Mouse (Mus musculus): ENCODE results near the gene Ifrd2. TPM values are rescaled to one million over a fixed set of nuclear protein-coding genes. Genes with fewer than 3 reads are reported as not detected.
A peak's percentile ranks its signal among the peaks of the same experiment; 100 is the strongest.
"Not testable (repeated sequence)": the region's sequence is repeated elsewhere in the genome, so short reads cannot be mapped to it uniquely, and the experiment has no call there.

Ifrd2 gene
- polyA plus RNA-seq, 1 experiment from 2014 or later, result 43.6 TPM

DNA sequence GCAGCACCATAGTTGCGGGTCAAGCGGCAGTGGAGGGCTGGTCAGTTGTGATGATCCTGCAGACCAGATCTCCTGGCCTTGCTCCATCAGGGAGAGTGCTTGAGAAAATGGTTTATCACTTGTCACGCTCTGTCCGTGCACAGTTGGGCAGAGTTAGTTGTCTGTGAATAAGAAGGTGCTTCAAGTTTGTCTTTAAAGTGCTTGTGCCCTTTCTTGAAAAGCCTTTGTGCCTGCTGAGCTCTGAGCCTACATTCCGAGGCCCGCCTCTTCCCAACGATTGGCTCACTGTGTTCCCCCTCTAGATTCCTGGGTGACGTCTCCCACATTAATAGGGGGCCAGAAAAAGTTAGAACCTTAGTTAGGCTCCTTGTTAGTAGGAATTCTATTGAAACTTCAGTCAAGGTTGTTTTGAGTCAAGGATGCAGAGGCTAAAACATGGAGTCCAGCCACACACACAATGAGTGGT, 35.5 kb upstream of the Ifrd2 start:
- DNase-seq (ENCODE audit: low spot score), result no peak

- no peak for DNase-seq (ENCODE audit: low spot score)
These were observed 34.6 kb upstream of the Ifrd2 start for GRCm38 (mm10) chr9:107552690-107553393.

DNA sequence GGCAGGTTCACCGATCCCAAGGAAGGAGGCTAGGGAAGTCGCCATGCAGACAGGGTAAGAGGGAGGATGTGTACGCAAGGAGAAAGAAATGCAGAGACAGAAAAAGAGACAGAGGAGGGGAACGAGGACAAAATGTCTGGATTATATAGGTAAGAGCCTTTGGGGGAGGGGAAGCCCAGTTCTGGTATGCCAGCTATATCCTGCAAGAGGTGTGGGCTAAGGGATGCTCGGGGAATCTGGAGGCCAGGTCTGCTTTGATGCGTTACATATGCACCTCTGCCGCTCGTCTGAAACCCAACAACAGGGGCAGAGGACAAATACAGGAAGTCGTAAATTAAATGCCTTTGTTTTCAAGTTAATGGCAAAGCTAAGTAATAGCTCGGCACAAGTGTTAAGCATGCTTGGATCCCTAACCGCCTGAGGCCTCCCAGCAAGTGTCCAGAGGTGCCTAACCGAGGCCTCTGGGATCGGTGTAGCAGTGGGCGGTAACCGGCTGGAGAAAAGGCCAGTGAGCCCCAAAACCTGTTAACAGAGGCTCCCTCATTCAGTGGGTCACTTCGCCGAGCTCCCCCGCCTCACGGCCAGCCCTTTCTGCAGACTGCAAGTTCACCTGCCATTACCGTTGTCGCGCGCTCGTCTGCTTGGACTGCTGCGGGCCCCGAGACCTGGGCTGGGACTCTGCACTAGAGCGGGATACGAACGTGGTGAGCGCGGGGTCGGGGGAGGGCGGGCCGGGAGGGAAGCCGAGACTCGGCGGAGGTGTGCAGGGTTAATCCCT, 33.7 kb upstream of the Ifrd2 start:
- peak; percentile 44 for DNase-seq (ENCODE audit: low spot score)

DNA sequence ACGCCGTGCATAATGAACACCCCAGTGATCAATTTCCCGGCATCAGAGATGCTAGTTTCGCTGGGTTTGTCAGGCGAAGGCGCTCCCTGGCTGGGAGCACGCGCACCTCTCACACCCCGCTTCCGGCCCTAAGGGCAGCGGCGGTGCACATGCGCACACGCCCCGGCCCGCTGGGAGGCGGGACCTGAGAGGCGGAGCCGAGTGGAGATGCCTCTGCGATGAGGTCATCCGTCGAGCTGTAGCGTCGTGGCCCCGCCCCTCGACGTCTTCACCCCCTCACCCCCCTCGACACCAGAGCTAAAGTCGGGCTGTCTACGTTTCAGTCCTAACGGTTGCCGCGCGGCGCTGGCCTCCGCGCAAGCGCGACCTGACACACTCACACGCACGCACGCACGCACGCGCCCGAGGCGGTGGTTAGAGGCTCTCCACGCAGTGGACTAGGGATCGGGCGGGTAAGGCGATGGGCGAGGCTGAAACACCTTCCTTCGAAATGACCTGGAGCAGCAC, 33.1 kb upstream of the Ifrd2 start:
- DNase-seq (ENCODE audit: low spot score), result peak; percentile 99

DNA sequence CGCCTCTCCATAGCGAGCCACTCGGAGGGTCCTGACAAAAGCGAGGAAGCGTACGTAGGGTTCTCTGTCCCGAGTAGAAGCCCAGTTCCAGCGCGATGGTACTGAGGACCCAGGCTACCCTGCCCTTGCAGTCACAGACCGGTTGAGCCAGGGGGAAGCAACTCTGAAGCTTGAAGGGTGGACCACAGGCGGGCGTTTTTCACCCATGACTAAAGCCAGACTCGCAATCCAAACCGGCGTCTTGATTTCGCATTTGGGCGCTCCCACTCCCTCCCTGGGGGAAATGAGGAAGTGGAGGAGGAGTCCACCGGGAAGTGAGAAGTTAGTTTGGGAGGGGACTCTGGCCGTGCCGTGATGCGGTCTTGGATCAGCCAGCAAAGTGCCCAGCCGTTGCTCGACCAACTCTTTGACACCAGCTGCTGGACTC, 32.4 kb upstream of the Ifrd2 start:
- no peak for DNase-seq (ENCODE audit: low spot score)

DNA sequence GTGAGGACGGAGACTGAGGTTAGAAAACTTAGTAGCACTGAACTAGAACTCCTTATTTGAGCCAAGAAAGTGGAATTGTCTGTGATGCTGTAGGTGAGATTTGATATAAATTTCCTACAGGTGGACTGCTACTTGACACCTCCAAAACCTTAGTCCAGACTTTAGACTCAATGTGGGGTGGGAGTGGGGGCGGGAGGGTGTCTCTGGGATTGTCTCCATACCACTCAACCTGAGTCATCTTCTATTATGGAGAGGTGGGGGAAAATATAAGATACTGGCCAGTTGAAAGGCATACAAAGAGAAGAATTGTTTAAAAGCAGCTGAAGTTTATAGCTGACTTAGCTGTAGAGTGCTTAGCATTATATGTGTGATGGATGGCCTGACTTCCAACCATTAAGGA, 31.7 kb upstream of the Ifrd2 start:
- no peak for DNase-seq (ENCODE audit: low spot score)

GRCm38 (mm10) chr9:107556346-107556745, 31.1 kb upstream of the Ifrd2 start:
- no peak for DNase-seq (ENCODE audit: low spot score)

- peak; percentile 92 for DNase-seq (ENCODE audit: low spot score)
These were observed 24.3 kb upstream of the Ifrd2 start, which contains the start of gene Tusc2 for GRCm38 (mm10) chr9:107563029-107563581. TSS of gene Tusc2 (plus strand) at chr9:107563255.

GRCm38 (mm10) chr9:107565556-107565955, 21.9 kb upstream of the Ifrd2 start:
- peak; percentile 44 for DNase-seq (ENCODE audit: low spot score)

- peak; percentile 69 for DNase-seq (ENCODE audit: low spot score)
These were observed 21.3 kb upstream of the Ifrd2 start for GRCm38 (mm10) chr9:107566041-107566709.

DNA sequence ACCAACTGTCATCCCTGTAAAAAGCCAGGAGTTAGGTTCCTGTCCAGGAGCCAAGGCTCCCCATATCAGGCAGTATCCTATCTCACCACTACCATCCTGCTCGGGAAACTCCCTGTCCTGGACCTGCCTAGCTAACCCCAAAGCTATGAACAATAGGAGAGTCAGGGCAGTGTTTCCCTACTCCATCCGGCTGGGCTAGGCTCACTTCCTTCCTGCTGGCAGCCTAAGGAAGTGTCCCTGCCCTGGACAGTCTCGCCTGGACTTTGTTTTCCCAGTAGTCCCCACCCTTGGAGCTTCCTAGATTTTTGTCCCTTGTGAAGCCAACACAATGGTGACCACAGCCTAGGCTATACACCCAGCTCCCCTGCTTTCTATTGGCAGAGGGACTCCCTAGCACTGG, 20.6 kb upstream of the Ifrd2 start:
- no peak for DNase-seq (ENCODE audit: low spot score)

GRCm38 (mm10) chr9:107567702-107568319, 19.6 kb upstream of the Ifrd2 start, which contains the start of gene Hyal2:
TSS of gene Hyal2 (plus strand) at chr9:107567945.
- no peak for DNase-seq (ENCODE audit: low spot score)

DNA sequence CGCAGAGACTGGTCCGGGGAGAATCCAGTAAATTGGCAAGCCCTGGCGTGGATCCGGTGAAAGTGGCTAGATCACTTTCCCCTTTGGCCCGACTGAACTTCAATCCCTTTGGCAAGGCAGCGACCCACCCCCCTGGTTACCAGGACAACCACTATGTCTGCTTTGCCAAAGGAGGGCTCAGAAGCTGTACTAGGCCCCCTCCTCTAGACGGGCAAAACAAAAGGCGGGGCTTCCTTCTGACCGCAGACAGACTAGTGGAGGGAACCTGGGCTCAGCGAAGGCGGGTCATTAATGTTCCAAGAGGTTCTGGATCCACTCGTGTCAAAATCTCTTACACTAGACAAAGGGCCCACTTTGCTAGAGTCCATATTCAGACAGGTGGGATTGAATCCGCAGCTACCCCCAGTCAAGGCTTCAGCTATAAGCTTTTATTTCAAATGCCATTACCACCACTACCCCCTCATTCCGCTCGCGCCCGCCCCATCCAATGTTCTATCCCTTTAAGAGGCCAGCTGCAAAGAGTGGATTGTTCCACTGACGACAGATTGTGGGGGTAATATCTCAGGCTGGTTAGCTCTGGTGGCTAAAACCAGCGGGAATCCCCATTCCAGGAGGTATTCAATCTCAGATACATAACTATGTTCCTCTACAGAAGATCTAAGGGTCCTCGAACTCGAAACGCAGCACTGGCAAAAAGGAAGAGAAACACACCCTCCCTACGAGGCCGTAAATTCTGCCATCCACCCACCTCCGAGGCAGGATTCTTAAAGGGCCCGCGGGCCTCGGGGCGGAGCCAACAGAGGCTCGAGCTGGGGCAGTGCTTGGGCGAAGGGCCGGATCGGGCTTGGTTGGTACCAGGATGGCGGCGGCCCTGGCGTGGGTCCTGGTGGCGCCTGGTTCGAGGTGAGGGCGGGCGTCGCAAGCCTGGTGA, 18.8 kb upstream of the Ifrd2 start:
- peak; percentile 84 for DNase-seq (ENCODE audit: low spot score)

- no peak for DNase-seq (ENCODE audit: low spot score)
These were observed 18.2 kb upstream of the Ifrd2 start for GRCm38 (mm10) chr9:107569270-107569669.

DNA sequence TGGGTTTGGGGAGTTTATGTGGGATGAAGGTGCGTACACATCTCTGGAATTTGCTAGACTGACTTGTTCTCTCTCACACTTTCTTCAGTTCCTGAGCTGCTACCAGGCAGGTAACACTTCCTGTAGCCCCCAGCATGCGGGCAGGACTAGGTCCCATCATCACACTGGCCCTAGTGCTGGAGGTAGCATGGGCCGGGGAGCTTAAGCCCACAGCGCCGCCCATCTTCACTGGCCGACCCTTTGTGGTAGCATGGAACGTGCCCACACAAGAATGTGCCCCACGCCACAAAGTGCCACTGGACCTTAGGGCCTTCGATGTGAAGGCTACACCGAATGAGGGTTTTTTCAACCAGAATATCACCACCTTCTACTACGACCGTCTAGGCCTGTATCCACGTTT, 17.4 kb upstream of the Ifrd2 start:
- DNase-seq (ENCODE audit: low spot score), result no peak

GRCm38 (mm10) chr9:107570845-107571244, 16.6 kb upstream of the Ifrd2 start:
- no peak for DNase-seq (ENCODE audit: low spot score)

- DNase-seq (ENCODE audit: low spot score), result no peak
These were observed 15.7 kb upstream of the Ifrd2 start for GRCm38 (mm10) chr9:107571534-107572326.

DNA sequence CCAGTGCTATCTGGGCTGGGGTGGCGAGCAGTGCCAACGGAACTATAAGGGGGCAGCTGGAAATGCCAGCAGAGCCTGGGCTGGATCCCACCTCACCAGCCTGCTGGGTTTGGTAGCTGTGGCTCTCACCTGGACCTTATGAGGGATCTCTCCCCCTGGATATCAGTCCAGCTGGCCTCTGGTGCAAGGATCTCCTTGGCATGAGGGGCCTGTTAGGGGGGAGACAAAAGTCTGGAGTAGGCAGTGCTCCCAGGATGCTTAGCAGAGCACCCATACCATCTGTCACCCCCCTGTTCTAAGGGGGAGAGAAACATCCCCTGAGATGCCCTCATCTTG, 15.1 kb upstream of the Ifrd2 start:
- no peak for DNase-seq (ENCODE audit: low spot score)

DNA sequence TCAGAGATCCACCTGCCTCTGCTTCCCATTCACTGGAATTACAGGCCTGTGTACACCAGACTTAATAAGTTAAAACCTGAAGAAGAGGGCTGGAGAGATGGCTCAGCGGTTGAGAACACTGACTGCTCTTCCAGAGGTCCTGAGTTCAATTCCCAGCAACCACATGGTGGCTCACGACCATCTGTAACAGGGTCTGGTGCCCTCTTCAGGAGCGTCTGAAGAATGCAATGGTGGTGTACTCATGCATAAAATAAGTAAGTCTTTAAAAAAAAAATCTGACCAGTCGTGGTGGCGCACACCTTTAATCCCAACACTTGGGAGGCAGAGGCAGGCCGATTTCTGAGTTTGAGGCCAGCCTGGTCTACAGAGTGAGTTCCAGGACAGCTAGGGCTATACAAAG, 13.7 kb upstream of the Ifrd2 start:
- DNase-seq (ENCODE audit: low spot score), result not testable (repeated sequence)

Measured in thymus, postnatal 0 days (tissue).